Mouse (Mus musculus): ENCODE measurements around the gene Rnf39. TPM values are rescaled to one million over a fixed set of nuclear protein-coding genes. Genes with fewer than 3 reads are reported as not detected.

Gene Rnf39
- polyA plus RNA-seq (2015; fragmentation: Illumina TruSeq; extraction: RNeasy Lipid Tissue Mini Kit (QIAGEN cat#74804); ENCODE audit: insufficient read depth, low replicate concordance): 0.47 TPM

GRCm38 (mm10) chr17:36942791-36943471, at the start of gene Rnf39:
TSS of gene Rnf39 (plus strand) at chr17:36942918.

DNA sequence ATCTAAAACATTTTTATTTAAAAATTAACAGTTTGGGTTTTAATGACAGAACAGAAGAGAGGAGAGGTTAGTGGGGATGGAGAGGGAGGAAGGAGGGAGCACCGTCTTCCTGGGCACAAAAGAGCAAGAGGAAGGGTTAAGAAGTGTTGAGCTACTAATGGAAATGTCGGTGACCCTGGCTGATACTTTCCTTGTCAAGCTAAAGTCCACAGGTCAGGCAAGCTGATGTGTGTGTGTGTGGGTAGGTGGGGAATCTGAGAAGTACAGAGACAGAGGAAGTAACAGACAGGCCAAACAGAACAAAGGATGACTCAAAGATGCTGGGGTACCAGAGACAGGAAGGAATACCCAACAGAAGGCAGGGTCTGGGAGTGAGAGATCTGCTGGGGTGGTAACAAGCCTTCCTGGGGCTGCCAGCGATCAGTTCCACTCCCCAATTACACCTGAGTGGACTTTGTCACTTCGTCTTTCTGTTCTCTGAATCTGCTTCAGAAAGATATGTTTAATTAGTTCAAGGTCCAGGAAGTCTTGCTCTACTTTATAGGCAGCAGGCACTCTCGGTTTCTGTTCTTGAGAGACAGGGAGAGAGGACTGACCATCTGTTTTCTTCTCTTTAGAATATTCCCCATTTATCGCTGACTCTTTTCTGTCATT, 45.0 kb upstream of the Rnf39 start, which contains the start of gene Trim31:
Trim31 (plus strand) TSS at position 567 of the 654 bp plus-strand sequence.

DNA sequence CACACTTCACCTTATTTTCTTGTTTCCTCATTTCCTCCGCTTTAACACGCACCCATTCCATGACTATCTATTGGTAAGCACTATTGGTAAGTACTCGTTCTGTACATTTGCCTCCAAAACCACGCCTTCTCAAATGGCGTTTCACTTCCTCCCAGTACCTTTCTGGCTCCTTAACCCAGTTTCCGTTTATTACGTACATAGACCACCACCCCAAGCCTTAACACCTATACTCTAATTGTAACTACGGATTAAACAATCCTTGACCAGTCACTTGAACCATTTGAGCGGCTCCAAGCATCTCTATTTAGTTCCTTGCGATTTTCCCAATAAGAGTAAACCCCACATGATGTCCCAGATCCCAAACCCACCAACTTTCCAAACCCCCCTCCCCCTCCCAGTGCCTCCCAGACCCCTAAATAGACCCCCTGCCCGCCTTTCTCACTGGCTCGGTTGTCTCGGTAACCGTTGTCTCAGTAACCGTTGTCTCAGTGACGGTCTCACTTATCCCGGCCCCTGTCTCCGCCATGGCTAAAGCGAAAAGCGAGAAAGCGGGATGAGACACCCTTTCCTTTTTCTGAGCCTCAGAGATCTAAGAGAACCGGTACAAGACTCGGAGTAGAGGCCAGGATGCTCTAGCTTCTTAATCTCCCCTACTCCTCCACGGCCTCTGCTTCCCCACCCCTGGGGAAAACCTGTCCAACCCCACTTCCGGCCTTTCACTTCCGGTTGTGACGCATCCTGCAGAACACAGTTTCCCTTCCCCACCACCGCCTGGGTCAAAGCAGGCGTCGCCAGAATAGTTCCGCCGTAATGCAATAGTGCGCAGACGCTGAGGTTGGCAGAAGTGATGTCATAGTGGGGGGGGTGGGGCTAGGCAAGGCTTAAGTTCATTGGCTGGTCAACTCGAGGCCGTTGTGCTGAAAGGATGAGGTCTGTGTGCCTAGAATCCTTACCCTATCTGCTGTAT, 8.5 kb downstream of the Rnf39 start, which contains the start of gene Ppp1r11:
Ppp1r11 (minus strand) TSS at position 761 of the 967 bp plus-strand sequence.

GRCm38 (mm10) chr17:36957999-36958743, 15.5 kb downstream of the Rnf39 start, which contains the start of the genes Znrd1 and Znrd1as:
TSS of gene Znrd1 (minus strand) at chr17:36958559.
TSS of gene Znrd1as (plus strand) at chr17:36958592.

GRCm38 (mm10) chr17:36981221-36981813, 38.6 kb downstream of the Rnf39 start, which contains the start of gene 2410137M14Rik:
TSS of gene 2410137M14Rik (minus strand) at chr17:36981237.

DNA sequence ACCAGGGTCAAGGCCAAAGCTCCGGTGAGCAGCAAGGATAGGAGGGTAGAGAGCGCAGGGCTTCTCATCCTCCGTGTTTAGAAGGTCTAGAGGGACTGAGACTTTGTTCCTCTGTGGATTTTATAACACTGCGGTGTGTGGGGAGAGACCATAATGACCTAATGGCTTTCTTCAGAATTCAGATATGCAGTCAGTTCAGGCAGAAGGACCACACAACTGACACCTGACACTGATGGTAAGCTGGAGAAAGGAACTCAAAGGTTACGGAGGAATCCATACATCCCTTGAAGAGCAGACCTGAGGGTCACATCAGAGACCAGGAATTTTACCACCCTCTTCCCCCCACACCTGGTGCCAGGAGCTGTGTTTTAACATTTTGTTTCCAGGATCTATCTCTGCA, 46.7 kb downstream of the Rnf39 start, which contains the start of gene H2-M5:
H2-M5 (minus strand) TSS at position 101 of the 400 bp plus-strand sequence.

Other genes with a start within 250 kb of the Rnf39 start
- gene H2-M10.5, start 170.0 kb upstream of the Rnf39 start, polyA plus RNA-seq (2015; fragmentation: Illumina TruSeq; extraction: RNeasy Lipid Tissue Mini Kit (QIAGEN cat#74804); ENCODE audit: insufficient read depth, low replicate concordance): not detected
- not detected for gene H2-M10.6, start 130.7 kb upstream of the Rnf39 start, polyA plus RNA-seq (2015; fragmentation: Illumina TruSeq; extraction: RNeasy Lipid Tissue Mini Kit (QIAGEN cat#74804); ENCODE audit: insufficient read depth, low replicate concordance)
- 152 TPM for gene Trim26, start 105.8 kb upstream of the Rnf39 start, polyA plus RNA-seq (2015; fragmentation: Illumina TruSeq; extraction: RNeasy Lipid Tissue Mini Kit (QIAGEN cat#74804); ENCODE audit: insufficient read depth, low replicate concordance)
- gene Trim15, start 75.7 kb upstream of the Rnf39 start, polyA plus RNA-seq (2015; fragmentation: Illumina TruSeq; extraction: RNeasy Lipid Tissue Mini Kit (QIAGEN cat#74804); ENCODE audit: insufficient read depth, low replicate concordance): not detected
- gene Trim10, start 73.3 kb upstream of the Rnf39 start, polyA plus RNA-seq (2015; fragmentation: Illumina TruSeq; extraction: RNeasy Lipid Tissue Mini Kit (QIAGEN cat#74804); ENCODE audit: insufficient read depth, low replicate concordance): 35.2 TPM
- 0.21 TPM for gene Trim40, start 52.8 kb upstream of the Rnf39 start, polyA plus RNA-seq (2015; fragmentation: Illumina TruSeq; extraction: RNeasy Lipid Tissue Mini Kit (QIAGEN cat#74804); ENCODE audit: insufficient read depth, low replicate concordance)
- gene Trim31, start 44.8 kb upstream of the Rnf39 start, polyA plus RNA-seq (2015; fragmentation: Illumina TruSeq; extraction: RNeasy Lipid Tissue Mini Kit (QIAGEN cat#74804); ENCODE audit: insufficient read depth, low replicate concordance): not detected
- 80.6 TPM for gene Ppp1r11, start 8.8 kb downstream of the Rnf39 start, polyA plus RNA-seq (2015; fragmentation: Illumina TruSeq; extraction: RNeasy Lipid Tissue Mini Kit (QIAGEN cat#74804); ENCODE audit: insufficient read depth, low replicate concordance)
- 71.5 TPM for gene Znrd1, start 15.6 kb downstream of the Rnf39 start, polyA plus RNA-seq (2015; fragmentation: Illumina TruSeq; extraction: RNeasy Lipid Tissue Mini Kit (QIAGEN cat#74804); ENCODE audit: insufficient read depth, low replicate concordance)
- gene Znrd1as, start 15.7 kb downstream of the Rnf39 start, polyA plus RNA-seq (2015; fragmentation: Illumina TruSeq; extraction: RNeasy Lipid Tissue Mini Kit (QIAGEN cat#74804); ENCODE audit: insufficient read depth, low replicate concordance): 12.9 TPM
- not detected for gene 2410137M14Rik, start 38.3 kb downstream of the Rnf39 start, polyA plus RNA-seq (2015; fragmentation: Illumina TruSeq; extraction: RNeasy Lipid Tissue Mini Kit (QIAGEN cat#74804); ENCODE audit: insufficient read depth, low replicate concordance)
- 0.87 TPM for gene H2-M5, start 46.6 kb downstream of the Rnf39 start, polyA plus RNA-seq (2015; fragmentation: Illumina TruSeq; extraction: RNeasy Lipid Tissue Mini Kit (QIAGEN cat#74804); ENCODE audit: insufficient read depth, low replicate concordance)
- 3.0 TPM for gene Zfp57, start 58.2 kb downstream of the Rnf39 start, polyA plus RNA-seq (2015; fragmentation: Illumina TruSeq; extraction: RNeasy Lipid Tissue Mini Kit (QIAGEN cat#74804); ENCODE audit: insufficient read depth, low replicate concordance)
- not detected for gene Mog, start 80.5 kb downstream of the Rnf39 start, polyA plus RNA-seq (2015; fragmentation: Illumina TruSeq; extraction: RNeasy Lipid Tissue Mini Kit (QIAGEN cat#74804); ENCODE audit: insufficient read depth, low replicate concordance)
- 60.3 TPM for gene Gabbr1, start 103.0 kb downstream of the Rnf39 start, polyA plus RNA-seq (2015; fragmentation: Illumina TruSeq; extraction: RNeasy Lipid Tissue Mini Kit (QIAGEN cat#74804); ENCODE audit: insufficient read depth, low replicate concordance)
- not detected for gene Olfr90, start 145.6 kb downstream of the Rnf39 start, polyA plus RNA-seq (2015; fragmentation: Illumina TruSeq; extraction: RNeasy Lipid Tissue Mini Kit (QIAGEN cat#74804); ENCODE audit: insufficient read depth, low replicate concordance)
- not detected for gene Olfr91, start 155.4 kb downstream of the Rnf39 start, polyA plus RNA-seq (2015; fragmentation: Illumina TruSeq; extraction: RNeasy Lipid Tissue Mini Kit (QIAGEN cat#74804); ENCODE audit: insufficient read depth, low replicate concordance)
- gene Olfr92, start 177.2 kb downstream of the Rnf39 start, polyA plus RNA-seq (2015; fragmentation: Illumina TruSeq; extraction: RNeasy Lipid Tissue Mini Kit (QIAGEN cat#74804); ENCODE audit: insufficient read depth, low replicate concordance): not detected
- not detected for gene Olfr93, start 218.6 kb downstream of the Rnf39 start, polyA plus RNA-seq (2015; fragmentation: Illumina TruSeq; extraction: RNeasy Lipid Tissue Mini Kit (QIAGEN cat#74804); ENCODE audit: insufficient read depth, low replicate concordance)

Measured in spleen, adult 10 weeks (tissue).